Mouse (Mus musculus) brain, adult 10 weeks (tissue): ENCODE results near the gene Rps12. TPM values are rescaled to one million over a fixed set of nuclear protein-coding genes. Genes with fewer than 3 reads are reported as not detected.

Experiments used
- polyA plus RNA-seq: library from polyadenylated mRNA; stranded (reverse); fragments of 350-450 nt; fragmentation: Illumina TruSeq; extraction: RNeasy Lipid Tissue Mini Kit (QIAGEN cat#74804); gene quantifications from one replicate; pipeline ENCODE4 v1.2.3, GENCODE M21; 2015; ENCODE audit warnings: low read depth, low replicate concordance

Rps12 gene
- 1,204 TPM for polyA plus RNA-seq

DNA sequence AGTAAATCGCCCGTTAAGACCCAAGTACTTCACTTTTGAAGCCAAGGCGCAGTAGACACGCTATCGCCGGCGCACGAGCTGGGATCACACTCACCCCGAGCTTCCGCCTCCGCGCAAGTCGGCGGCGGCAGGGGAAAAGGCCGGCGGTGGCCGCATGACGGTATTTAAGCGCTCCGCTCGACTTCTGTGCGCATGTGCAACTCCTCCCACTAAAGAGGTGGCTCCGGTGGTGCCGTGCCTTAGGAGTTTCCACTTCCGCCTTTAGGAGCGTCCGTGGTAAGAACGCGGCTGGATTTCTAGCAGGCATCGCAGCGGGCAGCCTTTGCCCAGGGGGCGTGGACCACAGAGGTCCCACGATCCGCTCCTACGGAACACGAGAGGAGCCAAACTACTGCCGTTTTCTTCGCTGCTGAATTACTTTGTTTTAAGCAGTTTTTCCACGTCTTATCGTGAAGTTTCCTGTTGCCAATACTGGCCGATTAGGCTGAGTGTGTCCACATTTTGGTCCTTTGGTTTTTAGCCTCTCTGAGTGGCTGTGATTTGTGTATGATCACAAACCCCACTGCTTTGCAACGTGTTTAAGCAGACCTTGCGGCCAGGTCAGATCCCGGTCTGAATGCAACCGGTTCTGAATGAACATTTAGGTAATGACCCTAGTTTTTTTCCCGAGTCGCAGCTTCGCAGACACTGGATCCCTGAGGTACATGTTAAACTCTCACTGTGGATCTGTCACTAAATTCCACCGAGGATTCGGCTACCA is at the start of gene Rps12:
Rps12 (minus strand) TSS at position 214 of the 760 bp plus-strand sequence.

DNA sequence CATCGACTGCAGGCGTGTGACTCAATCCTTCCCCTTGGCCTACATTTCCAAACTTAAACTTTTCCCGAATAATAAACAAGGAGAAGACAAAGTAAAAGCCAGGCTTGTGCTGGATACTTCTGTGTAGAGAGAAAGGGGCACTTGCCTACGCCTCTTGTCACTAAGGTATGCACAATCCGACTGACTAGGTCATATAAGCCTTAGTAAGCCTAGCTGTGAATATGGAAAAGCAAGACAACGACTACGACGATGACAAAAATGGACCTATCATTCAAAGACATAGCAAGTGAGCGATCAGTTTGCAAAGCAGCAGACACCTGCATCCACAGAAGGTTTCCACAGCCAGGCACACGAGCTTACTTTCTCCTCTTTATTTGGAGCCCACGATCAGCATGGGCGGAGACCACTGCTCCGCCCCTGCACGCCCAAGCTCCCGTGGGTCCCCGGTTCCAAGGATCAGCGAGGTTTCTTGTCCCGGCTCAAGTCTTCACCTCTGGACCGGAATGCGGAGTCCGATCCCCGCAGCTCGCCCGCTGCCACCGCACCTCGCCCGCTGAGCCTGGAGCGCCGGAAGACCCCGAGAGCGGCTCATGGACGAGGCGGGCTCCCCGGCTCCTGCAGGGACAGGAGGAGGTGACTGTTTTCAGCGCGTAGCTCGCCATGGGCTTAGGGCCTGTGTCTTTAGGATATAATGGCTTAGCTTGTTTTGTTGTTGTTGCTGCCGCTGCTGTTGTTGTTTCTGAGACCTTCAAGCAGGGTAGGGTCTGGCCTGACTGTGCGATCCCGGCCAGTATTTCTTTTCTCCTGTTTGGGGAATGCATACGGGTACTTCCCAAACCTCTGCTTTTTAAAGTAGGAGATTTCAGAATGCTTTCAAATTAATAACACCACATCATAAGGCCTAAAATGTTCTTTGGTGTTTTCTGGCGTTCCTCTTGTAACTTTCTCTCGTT is 9.8 kb upstream of the Rps12 start, which contains the start of gene Slc18b1:
Slc18b1 (plus strand) TSS at position 436 of the 953 bp plus-strand sequence.

Other genes starting within 250 kb of the Rps12 start
- gene Slc18b1, start 9.7 kb upstream of the Rps12 start, polyA plus RNA-seq: 18.0 TPM
- gene Vnn3, start 64.2 kb upstream of the Rps12 start, polyA plus RNA-seq: not detected
- 0.24 TPM for gene Vnn1, start 107.4 kb upstream of the Rps12 start, polyA plus RNA-seq
- not detected for gene Taar1, start 133.1 kb upstream of the Rps12 start, polyA plus RNA-seq
- not detected for gene Taar2, start 151.3 kb upstream of the Rps12 start, polyA plus RNA-seq
- gene Taar3, start 162.3 kb upstream of the Rps12 start, polyA plus RNA-seq: not detected
- gene Taar4, start 173.2 kb upstream of the Rps12 start, polyA plus RNA-seq: not detected
- not detected for gene Taar5, start 183.4 kb upstream of the Rps12 start, polyA plus RNA-seq
- gene Taar6, start 198.4 kb upstream of the Rps12 start, polyA plus RNA-seq: not detected
- gene Taar7a, start 206.2 kb upstream of the Rps12 start, polyA plus RNA-seq: not detected
- not detected for gene Taar7b, start 212.7 kb upstream of the Rps12 start, polyA plus RNA-seq
- gene Taar7d, start 239.9 kb upstream of the Rps12 start, polyA plus RNA-seq: not detected